Mouse (Mus musculus) liver, embryonic 12.5 days (tissue): Measurements from ENCODE around the gene Gucy2d. TPM values are rescaled to one million over a fixed set of nuclear protein-coding genes. Genes with fewer than 3 reads are reported as not detected.

Experiments used
- ATAC-seq: fragments of 200-750 bp; cut with Nextera tagmentation; 2 replicates; pipeline ENCODE4 v1.8.0; 2017; ENCODE audit warnings: moderate number of reproducible peaks, mild to moderate bottlenecking, moderate library complexity
- H3K27ac ChIP-seq: fragments of 300-500 bp; sonication (generic); 2 replicates; pipeline ENCODE4 v1.5.1; 2016; ENCODE audit warnings: mild to moderate bottlenecking
- H3K27me3 ChIP-seq: fragments of 300-500 bp; sonication (generic); replicated peaks from 2 replicates; pipeline ENCODE4 v1.6.1; 2016; ENCODE audit warnings: mild to moderate bottlenecking, moderate library complexity
- H3K36me3 ChIP-seq: fragments of 300-500 bp; sonication (generic); 2 replicates; pipeline ENCODE4 v1.6.1; 2016; ENCODE audit warnings: mild to moderate bottlenecking, moderate library complexity
- H3K4me1 ChIP-seq: fragments of 300-500 bp; sonication (generic); 2 replicates; pipeline ENCODE4 v1.6.1; 2016
- H3K4me2 ChIP-seq: fragments of 300-500 bp; sonication (generic); 2 replicates; pipeline ENCODE4 v1.6.1; 2016; ENCODE audit warnings: mild to moderate bottlenecking, moderate library complexity
- H3K4me3 ChIP-seq: fragments of 300-500 bp; sonication (generic); 2 replicates; pipeline ENCODE4 v1.5.1; 2016; ENCODE audit warnings: mild to moderate bottlenecking, moderate library complexity
- H3K9ac ChIP-seq: fragments of 300-500 bp; sonication (generic); 2 replicates; pipeline ENCODE4 v1.6.1; 2016; ENCODE audit warnings: mild to moderate bottlenecking, moderate library complexity
- H3K9me3 ChIP-seq: fragments of 300-500 bp; sonication (generic); replicated peaks from 2 replicates; pipeline ENCODE4 v1.6.1; 2016; ENCODE audit warnings: mild to moderate bottlenecking, moderate library complexity
- WGBS: fragments of 180-500 bp; shearing (Covaris S2); methylation state at CpG from one replicate; pipeline ENCODE4 v1.1.7; 2016; ENCODE audit not compliant: insufficient replicate concordance; 5-methylcytosine and 5-hydroxymethylcytosine counted together
- polyA plus RNA-seq: library from polyadenylated mRNA; unstranded; fragments of >200 nt; fragmentation: Nextera tagmentation; extraction: Ambion mirVana; gene quantifications from 2 replicates; pipeline ENCODE4 v1.2.1, GENCODE M21; 2016

Gene Gucy2d
- polyA plus RNA-seq, result not detected in 2 replicates

DNA sequence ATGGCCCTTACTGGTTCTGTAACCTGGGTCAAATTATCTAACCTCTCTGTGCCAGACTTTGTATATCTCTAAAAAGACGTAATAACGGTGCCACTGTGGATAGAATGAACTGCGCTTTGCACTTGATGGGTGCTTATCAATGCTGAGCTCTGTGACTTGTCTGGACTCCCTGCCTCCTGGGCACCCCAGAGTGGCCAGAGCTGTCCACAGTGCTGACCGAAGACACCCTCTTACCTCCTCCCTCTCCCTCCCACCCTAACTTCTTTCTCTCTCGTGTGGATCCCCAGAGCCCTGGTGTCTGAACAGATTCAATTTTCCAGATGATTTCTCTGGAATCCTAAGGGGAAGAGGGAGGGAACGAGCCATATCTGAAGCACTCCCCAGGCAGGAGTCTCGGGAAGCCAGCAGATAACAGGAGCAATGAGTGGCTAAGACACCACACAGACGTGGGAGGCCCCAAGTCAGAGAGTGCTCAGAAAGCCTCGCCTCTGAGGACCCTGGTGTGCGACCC lies at the start of gene Gucy2d:
Gucy2d (plus strand) TSS at position 461 of the 511 bp plus-strand sequence.
- Histone ChIP-seq H3K36me3 (no peaks in the 10 kb centered on the region), H3K9me3 (no peaks in the 10 kb centered on the region), H3K9ac (no peak within 1 kb of the TSS), H3K27ac (no peak within 1 kb of the TSS), H3K27me3 (peaks cover 31% of the 10 kb centered on the region), H3K4me1 (no peaks in the 10 kb centered on the region), H3K4me3 (no peak within 1 kb of the TSS), H3K4me2 (no peak within 1 kb of the TSS)
- 33% methylated on average over 10 of the region's 10 CpGs for WGBS
- ATAC-seq, result no peak

DNA sequence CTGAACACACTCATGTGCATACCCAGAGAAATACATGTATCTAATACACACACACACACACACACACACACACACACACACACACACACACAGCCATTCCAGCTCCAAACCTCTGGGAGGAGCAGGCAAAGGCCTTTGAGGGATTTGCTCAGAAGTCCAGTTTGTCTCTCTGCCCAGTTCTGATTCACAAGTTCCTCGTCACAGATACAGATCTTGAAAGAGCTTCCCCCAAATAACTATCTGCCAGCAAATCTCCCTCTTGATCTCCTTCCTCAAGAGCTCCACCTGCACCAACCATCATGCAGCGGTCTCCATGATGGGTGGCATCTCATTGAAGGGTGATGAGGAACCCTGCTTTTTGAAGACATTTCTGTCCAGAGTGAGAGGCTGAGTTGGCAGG lies 49.7 kb upstream of the Gucy2d start:
- H3K36me3 ChIP-seq, result no peaks in the 10 kb centered on the region
- H3K27ac ChIP-seq, result no peak overlapping the region
- H3K4me1 ChIP-seq, result no peaks in the 10 kb centered on the region
- peaks cover 3% of the 10 kb centered on the region; the same call in 1 of the 2 replicates for H3K27me3 ChIP-seq
- no peak overlapping the region for H3K4me2 ChIP-seq
- H3K9ac ChIP-seq, result no peak overlapping the region
- 50% methylated on average over 2 of the region's 2 CpGs for WGBS
- H3K4me3 ChIP-seq, result no peak overlapping the region
- no peaks in the 10 kb centered on the region for H3K9me3 ChIP-seq
- no peak for ATAC-seq

GRCm38 (mm10) chr7:98391351-98391936 lies 48.8 kb upstream of the Gucy2d start:
- no peak overlapping the region for H3K9ac ChIP-seq
- no peak for ATAC-seq
- no peak overlapping the region for H3K4me3 ChIP-seq
- H3K4me1 ChIP-seq, result no peaks in the 10 kb centered on the region
- no peaks in the 10 kb centered on the region for H3K9me3 ChIP-seq
- H3K36me3 ChIP-seq, result no peaks in the 10 kb centered on the region
- no peak overlapping the region for H3K27ac ChIP-seq
- 66% methylated on average over 7 of the region's 7 CpGs for WGBS
- H3K27me3 ChIP-seq, result peaks cover 3% of the 10 kb centered on the region; the same call in 1 of the 2 replicates
- H3K4me2 ChIP-seq, result no peak overlapping the region

DNA sequence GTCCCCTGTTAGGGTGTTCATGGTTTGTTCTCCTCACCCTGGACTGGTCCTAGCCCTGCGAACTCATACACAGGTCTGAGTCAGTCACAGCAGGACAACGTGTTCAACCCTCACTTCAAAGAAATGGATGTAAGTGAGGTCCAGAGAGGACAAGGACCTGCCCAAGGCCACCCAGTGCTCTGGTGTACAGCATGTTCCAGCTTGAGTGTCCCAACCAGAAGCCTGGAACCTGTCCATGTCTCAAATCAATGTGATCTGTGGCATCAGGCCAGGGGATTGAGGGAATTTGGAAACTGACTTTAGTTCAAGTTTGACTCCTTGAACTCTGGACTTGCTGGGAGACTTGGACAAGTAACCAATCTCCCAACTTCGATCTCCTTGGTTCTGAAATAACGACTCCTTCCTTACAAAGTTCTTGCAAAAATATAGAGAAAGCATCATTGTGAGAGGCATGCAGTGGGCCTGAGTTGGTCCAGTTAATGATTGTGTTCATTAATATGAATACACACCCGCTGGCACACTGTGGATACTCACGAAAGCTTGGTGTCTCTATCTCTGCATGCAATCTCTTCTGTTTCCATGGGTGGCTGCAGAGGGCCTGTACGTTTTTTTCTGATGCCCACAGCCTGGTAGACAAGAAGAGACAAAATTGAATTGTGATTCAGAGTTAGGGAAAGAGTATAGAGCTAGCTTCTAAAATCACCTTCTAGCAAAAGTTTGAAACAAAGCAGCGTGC lies 47.6 kb upstream of the Gucy2d start:
- Histone ChIP-seq H3K27me3 (no peaks in the 10 kb centered on the region), H3K4me2 (no peak overlapping the region), H3K9me3 (no peaks in the 10 kb centered on the region), H3K4me1 (no peaks in the 10 kb centered on the region), H3K27ac (no peak overlapping the region), H3K9ac (no peak overlapping the region), H3K4me3 (no peak overlapping the region), H3K36me3 (no peaks in the 10 kb centered on the region)
- ATAC-seq, result no peak
- WGBS, result 61% methylated on average over 8 of the region's 8 CpGs

DNA sequence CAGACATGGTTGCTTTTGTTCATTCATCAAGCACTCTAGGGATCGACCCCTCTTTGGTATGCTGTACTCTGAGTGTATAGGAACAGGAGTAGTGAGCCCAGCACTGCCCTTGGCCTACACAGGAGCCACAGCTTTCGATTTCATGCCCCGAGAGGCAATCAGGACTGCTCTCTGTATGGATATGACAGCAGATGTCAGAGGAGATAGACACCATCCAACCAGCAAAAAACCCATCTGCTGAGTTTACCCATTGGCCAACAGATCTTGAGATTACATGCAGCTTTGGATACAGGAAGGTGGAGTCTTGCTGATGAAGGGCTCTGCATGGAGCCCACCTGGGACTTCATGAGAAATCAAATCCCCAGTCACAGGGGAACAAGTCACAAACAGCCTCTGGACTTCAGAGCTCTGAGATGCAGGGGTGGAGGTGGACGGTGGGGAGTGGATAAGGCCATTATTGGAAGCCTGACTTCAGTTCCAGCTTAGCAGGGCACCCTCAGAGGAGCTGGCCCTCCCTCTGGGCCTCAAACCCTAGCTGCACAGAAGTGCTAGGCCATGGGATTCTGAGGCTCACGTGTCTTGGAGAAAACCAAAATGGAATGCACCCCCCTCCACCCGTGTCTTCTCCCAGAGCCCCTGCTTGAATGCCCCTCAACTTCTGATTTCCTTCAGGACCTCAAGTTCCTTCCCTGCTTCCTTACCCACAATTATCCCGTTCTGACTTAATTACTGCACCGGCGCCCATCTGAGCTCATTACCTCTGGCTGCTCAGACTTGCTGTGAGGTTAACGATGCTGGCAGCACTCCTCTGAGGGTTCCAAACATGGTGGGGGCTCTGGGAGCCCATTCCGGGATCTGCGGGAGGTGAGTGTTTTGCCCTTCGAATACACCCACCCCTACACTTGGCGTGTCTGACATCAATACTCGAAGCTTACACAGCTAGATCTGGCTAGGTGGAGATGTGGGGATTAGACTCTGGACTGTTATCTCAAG lies 37.3 kb upstream of the Gucy2d start:
- Histone ChIP-seq H3K4me3 (no peak overlapping the region), H3K4me1 (no peaks in the 10 kb centered on the region), H3K27me3 (no peaks in the 10 kb centered on the region; the same call in 1 of the 2 replicates), H3K4me2 (no peak overlapping the region), H3K36me3 (no peaks in the 10 kb centered on the region), H3K9ac (no peak overlapping the region), H3K9me3 (no peaks in the 10 kb centered on the region), H3K27ac (no peak overlapping the region)
- WGBS, result 58% methylated on average over 15 of the region's 15 CpGs
- ATAC-seq, result no peak

GRCm38 (mm10) chr7:98403996-98404395 lies 36.2 kb upstream of the Gucy2d start:
- H3K9ac ChIP-seq, result no peak overlapping the region
- no peaks in the 10 kb centered on the region for H3K4me1 ChIP-seq
- WGBS, result 63% methylated on average over 4 of the region's 4 CpGs
- ATAC-seq, result no peak
- no peaks in the 10 kb centered on the region; the same call in 1 of the 2 replicates for H3K27me3 ChIP-seq
- no peak overlapping the region for H3K27ac ChIP-seq
- H3K9me3 ChIP-seq, result no peaks in the 10 kb centered on the region
- no peak overlapping the region for H3K4me2 ChIP-seq
- H3K4me3 ChIP-seq, result no peak overlapping the region
- H3K36me3 ChIP-seq, result no peaks in the 10 kb centered on the region

DNA sequence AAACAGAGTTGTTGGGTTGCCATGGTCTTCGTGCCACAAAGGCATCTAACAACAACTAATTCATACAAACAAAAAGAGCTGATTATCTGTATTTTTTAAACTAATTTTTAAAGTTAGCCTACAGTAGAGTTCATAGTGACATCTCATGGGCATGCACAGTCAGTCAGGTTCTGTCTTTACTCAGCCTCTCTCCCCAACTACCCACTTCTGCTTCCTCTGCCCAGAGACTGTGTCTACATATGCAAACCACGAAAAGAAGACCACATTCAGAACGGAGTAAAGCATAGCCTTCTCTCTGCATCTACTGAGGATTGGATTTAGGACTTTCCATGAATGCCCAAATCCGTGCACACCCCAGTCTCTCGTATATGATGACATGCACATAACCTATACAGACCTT lies 32.6 kb upstream of the Gucy2d start:
- Histone ChIP-seq H3K4me1 (no peaks in the 10 kb centered on the region), H3K4me3 (no peak overlapping the region), H3K27me3 (no peaks in the 10 kb centered on the region; the same call in 1 of the 2 replicates), H3K9ac (no peak overlapping the region), H3K4me2 (no peak overlapping the region), H3K9me3 (no peaks in the 10 kb centered on the region), H3K27ac (no peak overlapping the region), H3K36me3 (no peaks in the 10 kb centered on the region)
- ATAC-seq, result no peak
- WGBS, result 45% methylated on average over 5 of the region's 5 CpGs

GRCm38 (mm10) chr7:98413115-98413514 lies 27.1 kb upstream of the Gucy2d start:
- Histone ChIP-seq H3K4me1 (peaks cover 7% of the 10 kb centered on the region; the same call in 1 of the 2 replicates), H3K27ac (no peak overlapping the region), H3K9ac (no peak overlapping the region), H3K4me3 (no peak overlapping the region), H3K9me3 (no peaks in the 10 kb centered on the region), H3K36me3 (no peaks in the 10 kb centered on the region), H3K4me2 (no peak overlapping the region), H3K27me3 (no peaks in the 10 kb centered on the region)
- 64% methylated on average over 4 of the region's 4 CpGs for WGBS
- no peak for ATAC-seq

GRCm38 (mm10) chr7:98415550-98415949 lies 24.7 kb upstream of the Gucy2d start:
- Histone ChIP-seq H3K4me3 (no peak overlapping the region), H3K4me2 (no peak overlapping the region), H3K27ac (no peak overlapping the region), H3K36me3 (no peaks in the 10 kb centered on the region), H3K9ac (no peak overlapping the region), H3K4me1 (peaks cover 7% of the 10 kb centered on the region; the same call in 1 of the 2 replicates), H3K9me3 (no peaks in the 10 kb centered on the region), H3K27me3 (no peaks in the 10 kb centered on the region)
- ATAC-seq, result no peak
- WGBS, result 21% methylated on average over 3 of the region's 3 CpGs

DNA sequence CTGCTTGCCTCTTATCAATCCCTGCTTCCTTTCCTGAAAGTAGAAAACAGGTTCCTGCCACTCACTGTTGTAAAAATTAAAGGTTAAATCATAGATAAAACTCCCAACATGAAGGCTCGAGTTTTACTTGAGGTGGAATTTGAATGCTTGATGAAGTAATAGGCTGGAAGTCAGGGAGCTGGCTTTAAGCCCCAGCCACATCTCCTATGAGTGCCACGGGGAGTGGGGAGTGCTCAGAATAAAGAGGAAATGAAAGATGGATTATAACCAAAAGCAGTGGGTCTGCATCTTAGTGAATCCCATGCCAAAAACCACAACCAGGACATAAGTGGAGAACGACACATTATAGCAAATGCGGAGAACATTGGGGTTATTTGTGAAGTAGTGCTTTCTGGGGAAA lies 24.2 kb upstream of the Gucy2d start:
- no peak for ATAC-seq
- Histone ChIP-seq H3K9ac (no peak overlapping the region), H3K27me3 (no peaks in the 10 kb centered on the region), H3K4me2 (no peak overlapping the region), H3K4me1 (peaks cover 7% of the 10 kb centered on the region; the same call in 1 of the 2 replicates), H3K36me3 (no peaks in the 10 kb centered on the region), H3K4me3 (no peak overlapping the region), H3K9me3 (no peaks in the 10 kb centered on the region), H3K27ac (no peak overlapping the region)
- 50% methylated on average over 4 of the region's 4 CpGs for WGBS

DNA sequence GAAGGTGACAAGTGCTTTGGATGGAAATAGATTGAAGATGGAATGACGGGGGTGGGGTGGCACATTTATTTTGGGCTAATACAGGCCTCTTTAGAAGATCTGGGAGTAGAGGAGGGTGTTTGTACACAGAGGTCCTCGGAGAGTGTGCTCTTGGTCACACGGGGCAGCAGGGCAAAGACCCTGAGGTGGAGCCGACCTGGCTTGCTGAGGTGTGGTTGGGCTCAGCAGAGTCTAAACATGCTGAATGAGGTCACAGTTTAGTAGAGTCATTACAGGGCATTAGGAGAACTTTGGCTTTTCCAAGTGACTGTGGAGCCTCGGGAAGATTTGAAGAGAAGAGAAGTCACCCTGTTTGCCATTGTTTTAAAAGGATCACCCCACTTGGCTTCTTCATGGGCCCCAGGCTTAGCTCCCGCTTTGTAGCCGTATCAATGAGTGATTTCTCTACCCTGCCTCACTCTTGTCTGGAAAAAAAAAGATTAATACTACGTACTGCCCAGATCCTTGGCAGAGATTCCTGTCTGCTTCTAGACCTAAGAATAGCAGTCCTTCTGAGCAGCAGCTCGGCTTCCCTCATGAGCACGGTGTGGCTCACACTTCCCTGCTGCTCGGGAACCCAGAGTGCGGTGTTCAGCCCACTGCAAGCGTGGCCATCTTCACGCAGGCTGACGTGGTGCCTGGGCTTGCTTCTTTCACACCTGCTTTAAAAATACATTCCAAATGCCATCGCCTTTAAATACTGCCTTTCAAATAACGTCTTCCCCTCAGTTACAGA lies 22.0 kb upstream of the Gucy2d start:
- H3K9me3 ChIP-seq, result no peaks in the 10 kb centered on the region
- H3K4me1 ChIP-seq, result peaks cover 7% of the 10 kb centered on the region; the same call in 1 of the 2 replicates
- no peak overlapping the region for H3K9ac ChIP-seq
- H3K4me2 ChIP-seq, result no peak overlapping the region
- H3K4me3 ChIP-seq, result no peak overlapping the region
- H3K27me3 ChIP-seq, result no peaks in the 10 kb centered on the region
- no peak overlapping the region for H3K27ac ChIP-seq
- ATAC-seq, result no peak
- H3K36me3 ChIP-seq, result no peaks in the 10 kb centered on the region
- WGBS, result 63% methylated on average over 17 of the region's 17 CpGs
